Mouse (Mus musculus): ENCODE data around the gene 2010111I01Rik. TPM values are rescaled to one million over a fixed set of nuclear protein-coding genes. Genes with fewer than 3 reads are reported as not detected.

Gene 2010111I01Rik
- polyA plus RNA-seq, 1 experiment from 2014 or later = 101 TPM

DNA sequence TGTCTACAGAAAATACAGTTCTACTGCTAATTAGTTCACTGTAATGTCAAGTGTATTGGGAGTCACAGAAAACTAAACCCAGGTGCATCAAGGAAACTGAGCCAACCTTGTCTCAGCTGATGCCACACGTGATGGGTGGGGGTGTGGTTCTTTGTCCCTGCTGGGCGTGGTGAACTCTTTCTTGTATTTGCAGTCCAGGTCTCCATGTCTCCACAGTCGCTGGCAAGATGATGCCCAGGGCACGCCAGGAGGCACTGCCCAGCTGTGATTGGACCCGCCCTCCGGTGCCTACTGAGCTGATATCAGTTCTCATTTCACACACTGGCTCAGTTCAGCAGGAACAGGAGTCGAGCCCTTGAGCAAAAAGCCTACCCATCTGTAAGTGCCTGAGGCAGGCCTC lies 336.2 kb downstream of the 2010111I01Rik start:
- no peak overlapping the region for H3K4me2 ChIP-seq (replicated peaks; ENCODE audit: low read depth)
- ATAC-seq (ENCODE audit: low FRiP score, low TSS enrichment) = no peak
- H3K9ac ChIP-seq (ENCODE audit: low read length) = no peak overlapping the region
- H3K36me3 ChIP-seq (ENCODE audit: control insufficient read depth, insufficient read depth, low read length) = peaks cover 53% of the 10 kb centered on the region
- H3K27me3 ChIP-seq (ENCODE audit: control insufficient read depth, insufficient read depth, low read length) = no peaks in the 10 kb centered on the region
- H3K4me1 ChIP-seq (replicated peaks; ENCODE audit: control insufficient read depth, insufficient read depth) = peaks cover 4% of the 10 kb centered on the region; the same call in 1 of the 2 replicates
- DNase-seq (ENCODE audit: low spot score) = no peak
- no peaks in the 10 kb centered on the region for H3K9me3 ChIP-seq (ENCODE audit: control insufficient read depth, low read length)
- TF ChIP-seq CTCF (IDR thresholded peaks at IDR 0.05; ENCODE audit: low read depth) (no peak), EP300 (optimal IDR thresholded peaks at IDR 0.05) (no peak)
- no peak overlapping the region for H3K4me3 ChIP-seq (ENCODE audit: low read depth, low read length)
- no peak overlapping the region for H3K27ac ChIP-seq (replicated peaks)
- 67% methylated on average over 7 of the region's 7 CpGs for WGBS

DNA sequence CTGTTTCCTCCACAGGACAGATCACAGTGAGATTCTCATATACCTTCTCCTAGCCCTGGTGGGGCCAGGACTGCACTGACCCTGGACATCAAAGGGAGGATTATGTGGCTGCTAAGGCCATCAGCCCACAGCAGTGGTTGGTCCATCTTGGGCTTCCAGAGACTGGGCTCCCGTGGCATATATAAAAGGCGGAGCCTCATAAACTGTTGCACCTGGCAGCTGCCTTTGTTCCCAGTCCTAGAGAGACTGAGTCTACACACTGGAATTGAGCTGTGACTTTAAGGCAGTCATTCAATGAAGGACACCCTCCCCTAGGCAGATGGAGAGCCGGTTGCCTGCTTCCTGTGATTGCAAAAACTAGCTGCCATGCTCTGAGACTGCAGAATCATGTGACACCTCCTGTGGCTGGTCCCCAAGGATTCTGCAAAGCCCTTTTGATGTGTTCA lies 337.1 kb downstream of the 2010111I01Rik start:
- peaks cover 48% of the 10 kb centered on the region for H3K36me3 ChIP-seq (ENCODE audit: control insufficient read depth, insufficient read depth, low read length)
- no peak overlapping the region for H3K4me3 ChIP-seq (ENCODE audit: low read depth, low read length)
- H3K9ac ChIP-seq (ENCODE audit: low read length) = no peak overlapping the region
- no peaks in the 10 kb centered on the region for H3K9me3 ChIP-seq (ENCODE audit: control insufficient read depth, low read length)
- ATAC-seq (ENCODE audit: low FRiP score, low TSS enrichment) = no peak
- no peak overlapping the region for H3K4me2 ChIP-seq (replicated peaks; ENCODE audit: low read depth)
- H3K4me1 ChIP-seq (replicated peaks; ENCODE audit: control insufficient read depth, insufficient read depth) = peaks cover 4% of the 10 kb centered on the region; the same call in 1 of the 2 replicates
- no peak for DNase-seq (ENCODE audit: low spot score)
- TF ChIP-seq EP300 (optimal IDR thresholded peaks at IDR 0.05) (no peak), CTCF (IDR thresholded peaks at IDR 0.05; ENCODE audit: low read depth) (no peak)
- H3K27ac ChIP-seq (replicated peaks) = no peak overlapping the region
- WGBS = 51% methylated on average over 3 of the region's 3 CpGs
- H3K27me3 ChIP-seq (ENCODE audit: control insufficient read depth, insufficient read depth, low read length) = no peaks in the 10 kb centered on the region

DNA sequence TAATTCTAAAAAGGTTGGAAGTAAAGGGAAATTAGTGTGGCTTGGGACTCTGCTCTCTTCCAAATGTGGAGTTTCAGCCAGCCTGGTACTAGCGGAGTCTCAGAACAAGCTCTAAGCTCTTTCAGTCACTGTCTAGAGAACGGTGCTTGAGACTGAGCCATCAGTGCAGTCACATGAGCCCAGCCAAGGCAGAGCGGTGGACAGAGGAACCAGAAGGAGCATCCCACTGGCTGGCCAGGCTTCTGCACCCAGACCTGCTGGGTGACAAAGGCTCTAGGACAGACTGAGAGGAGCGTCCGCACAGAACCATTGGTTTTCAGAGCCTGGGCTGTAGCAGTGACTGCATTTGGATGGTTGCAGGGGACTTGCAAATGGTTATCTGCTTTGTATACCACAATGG lies 337.7 kb downstream of the 2010111I01Rik start:
- no peak for TF ChIP-seq CTCF (IDR thresholded peaks at IDR 0.05; ENCODE audit: low read depth)
- TF ChIP-seq EP300 (optimal IDR thresholded peaks at IDR 0.05) = no peak
- no peaks in the 10 kb centered on the region for H3K27me3 ChIP-seq (ENCODE audit: control insufficient read depth, insufficient read depth, low read length)
- no peak for ATAC-seq (ENCODE audit: low FRiP score, low TSS enrichment)
- no peak overlapping the region for H3K4me2 ChIP-seq (replicated peaks; ENCODE audit: low read depth)
- no peak for DNase-seq (ENCODE audit: low spot score)
- H3K4me1 ChIP-seq (replicated peaks; ENCODE audit: control insufficient read depth, insufficient read depth) = peaks cover 4% of the 10 kb centered on the region; the same call in 1 of the 2 replicates
- 88% methylated on average over 5 of the region's 5 CpGs for WGBS
- peaks cover 44% of the 10 kb centered on the region for H3K36me3 ChIP-seq (ENCODE audit: control insufficient read depth, insufficient read depth, low read length)
- H3K4me3 ChIP-seq (ENCODE audit: low read depth, low read length) = no peak overlapping the region
- H3K9ac ChIP-seq (ENCODE audit: low read length) = no peak overlapping the region
- no peaks in the 10 kb centered on the region for H3K9me3 ChIP-seq (ENCODE audit: control insufficient read depth, low read length)
- H3K27ac ChIP-seq (replicated peaks) = no peak overlapping the region

DNA sequence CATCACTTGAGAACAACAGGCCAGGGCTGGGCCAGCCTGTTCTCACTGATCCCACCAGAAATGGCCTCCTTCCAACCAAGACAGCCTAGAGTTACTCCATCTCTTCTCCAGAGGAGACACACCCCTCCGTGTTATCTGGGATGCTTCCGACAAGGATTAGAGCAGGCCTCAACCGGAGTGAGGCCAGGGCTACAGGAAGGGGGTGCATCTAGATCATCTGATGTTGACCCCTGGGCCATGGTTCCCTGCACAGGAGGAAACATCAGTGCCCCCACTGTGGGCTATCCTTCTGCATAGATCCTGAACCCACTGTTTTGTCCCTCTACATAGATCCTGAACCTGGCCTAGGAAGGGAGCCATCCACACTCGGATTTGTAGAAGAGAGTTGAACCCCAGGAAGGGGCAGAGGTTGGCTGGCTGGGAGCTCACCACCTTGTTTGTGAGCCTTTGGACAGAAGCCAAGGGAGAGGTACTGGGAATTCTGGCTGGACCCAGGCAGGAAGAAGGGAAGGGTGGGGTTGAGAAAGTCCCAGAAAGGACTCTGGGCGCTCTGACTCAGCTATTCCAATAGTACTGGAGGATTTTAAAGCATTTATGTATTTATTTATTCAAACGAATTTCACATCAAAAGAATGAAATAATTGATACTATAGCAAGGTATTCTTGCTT lies 339.6 kb downstream of the 2010111I01Rik start:
- no peak for TF ChIP-seq CTCF (IDR thresholded peaks at IDR 0.05; ENCODE audit: low read depth)
- TF ChIP-seq EP300 (optimal IDR thresholded peaks at IDR 0.05) = no peak
- WGBS = 40% methylated on average over 6 of the region's 6 CpGs
- Histone ChIP-seq H3K27me3 (ENCODE audit: control insufficient read depth, insufficient read depth, low read length) (no peaks in the 10 kb centered on the region), H3K9ac (ENCODE audit: low read length) (no peak overlapping the region), H3K27ac (replicated peaks) (peak overlapping the region; percentile 78), H3K4me2 (replicated peaks; ENCODE audit: low read depth) (no peak overlapping the region), H3K4me1 (replicated peaks; ENCODE audit: control insufficient read depth, insufficient read depth) (peaks cover 4% of the 10 kb centered on the region; the same call in 1 of the 2 replicates), H3K4me3 (ENCODE audit: low read depth, low read length) (no peak overlapping the region), H3K36me3 (ENCODE audit: control insufficient read depth, insufficient read depth, low read length) (peaks cover 30% of the 10 kb centered on the region), H3K9me3 (ENCODE audit: control insufficient read depth, low read length) (no peaks in the 10 kb centered on the region)
- ATAC-seq (ENCODE audit: low FRiP score, low TSS enrichment) (peak; percentile 40; the same call in 1 of the 2 replicates), DNase-seq (ENCODE audit: low spot score) (peak; percentile 56)

DNA sequence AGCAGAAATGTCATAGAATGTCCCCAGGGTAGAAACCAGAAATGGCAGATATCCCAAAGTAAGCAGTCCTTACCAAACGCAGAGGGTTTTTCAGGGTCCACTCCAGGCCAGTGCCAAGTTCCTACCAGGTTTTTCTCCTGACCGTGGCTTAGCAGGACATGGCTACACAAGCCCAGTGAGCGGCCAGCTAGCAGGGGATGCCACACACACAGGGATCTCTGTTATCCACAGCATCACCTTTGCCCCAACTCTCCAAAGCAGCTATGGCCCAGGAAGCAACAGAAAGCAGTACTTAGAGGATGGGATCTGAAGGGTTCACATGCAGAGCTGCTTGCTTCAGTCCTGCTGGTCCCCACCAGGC lies 340.1 kb downstream of the 2010111I01Rik start:
- DNase-seq (ENCODE audit: low spot score) (no peak), ATAC-seq (ENCODE audit: low FRiP score, low TSS enrichment) (peak; percentile 13; the same call in 1 of the 2 replicates)
- Histone ChIP-seq H3K9me3 (ENCODE audit: control insufficient read depth, low read length) (no peaks in the 10 kb centered on the region), H3K36me3 (ENCODE audit: control insufficient read depth, insufficient read depth, low read length) (peaks cover 26% of the 10 kb centered on the region), H3K4me2 (replicated peaks; ENCODE audit: low read depth) (no peak overlapping the region), H3K4me1 (replicated peaks; ENCODE audit: control insufficient read depth, insufficient read depth) (peaks cover 4% of the 10 kb centered on the region; the same call in 1 of the 2 replicates), H3K9ac (ENCODE audit: low read length) (no peak overlapping the region), H3K4me3 (ENCODE audit: low read depth, low read length) (no peak overlapping the region), H3K27ac (replicated peaks) (peak overlapping the region; percentile 78), H3K27me3 (ENCODE audit: control insufficient read depth, insufficient read depth, low read length) (no peaks in the 10 kb centered on the region)
- TF ChIP-seq CTCF (IDR thresholded peaks at IDR 0.05; ENCODE audit: low read depth) = no peak
- no peak for TF ChIP-seq EP300 (optimal IDR thresholded peaks at IDR 0.05)
- 56% methylated on average over 3 of the region's 3 CpGs for WGBS

Data from stomach, postnatal 0 days (tissue).